ENCODE assay signal across 26 mouse cellular contexts in genomic region chr3:30535821-30536220, GRCm38 (mm10). TPM values are rescaled to one million over a fixed set of nuclear protein-coding genes. Genes with fewer than 3 reads are reported as not detected.
DNase-seq lines count a peak whose midpoint lies in the region; ATAC-seq and TF ChIP-seq lines count a peak whose summit lies in the region.
"Had no signal": no experiment of that assay in that cellular context is flagged by ENCODE, and none has a peak within 500 bp of the region (broad histone marks: within the 10 kb centered on the region; RNA-seq: fewer than 3 reads in every experiment).

No protein-coding gene starts in this region.

- H3K9ac ChIP-seq in midbrain, embryonic 11.5 days (ENCODE audit: low read length) = no peak overlapping the region
- H3K9ac ChIP-seq in midbrain, embryonic 14.5 days (replicated peaks; ENCODE audit: low read length) = no peak overlapping the region
- H3K9ac ChIP-seq: embryonic facial prominence, embryonic 12.5 days; embryonic facial prominence, embryonic 15.5 days; forebrain, postnatal 0 days; heart, embryonic 13.5 days; hindbrain, embryonic 14.5 days had no signal

- no peak overlapping the region for H3K27ac ChIP-seq in midbrain, embryonic 11.5 days (ENCODE audit: low read depth, low read length)
- no peak overlapping the region for H3K27ac ChIP-seq in midbrain, embryonic 14.5 days (replicated peaks; ENCODE audit: low read depth, low read length)
- no peak overlapping the region for H3K27ac ChIP-seq in layer of hippocampus, adult 2 months
- H3K27ac ChIP-seq: embryonic facial prominence, embryonic 12.5 days; embryonic facial prominence, embryonic 15.5 days; heart, embryonic 10.5 days; heart, embryonic 13.5 days; hindbrain, embryonic 14.5 days; hindbrain, postnatal 0 days had no signal

- no peaks in the 10 kb centered on the region for H3K4me1 ChIP-seq in midbrain, embryonic 11.5 days (ENCODE audit: control insufficient read depth, insufficient read depth, low read length)
- no peaks in the 10 kb centered on the region for H3K4me1 ChIP-seq in midbrain, embryonic 14.5 days (ENCODE audit: control insufficient read depth, insufficient read depth, low read length)
- H3K4me1 ChIP-seq: embryonic facial prominence, embryonic 12.5 days; embryonic facial prominence, embryonic 15.5 days; heart, embryonic 10.5 days; heart, embryonic 13.5 days had no signal

- H3K4me2 ChIP-seq in midbrain, embryonic 11.5 days = no peak overlapping the region
- no peak overlapping the region for H3K4me2 ChIP-seq in midbrain, embryonic 14.5 days (ENCODE audit: low read length)
- H3K4me2 ChIP-seq: embryonic facial prominence, embryonic 12.5 days; embryonic facial prominence, embryonic 15.5 days; heart, embryonic 13.5 days; hindbrain, embryonic 14.5 days had no signal

- no peak for ATAC-seq in midbrain, embryonic 11.5 days (ENCODE audit: low FRiP score)
- no peak for ATAC-seq in midbrain, embryonic 14.5 days (ENCODE audit: low FRiP score, low TSS enrichment)
- ATAC-seq: forebrain, embryonic 14.5 days; forebrain, postnatal 0 days; hindbrain, postnatal 0 days; inflammation-experienced regulatory T-cells, adult 6 months; intestine, embryonic 16.5 days had no signal

- no peaks in the 10 kb centered on the region for H3K36me3 ChIP-seq in midbrain, embryonic 11.5 days (ENCODE audit: control insufficient read depth, insufficient read depth, low read length)
- H3K36me3 ChIP-seq in midbrain, embryonic 14.5 days (ENCODE audit: control insufficient read depth, insufficient read depth, low read length) = no peaks in the 10 kb centered on the region
- H3K36me3 ChIP-seq: embryonic facial prominence, embryonic 12.5 days; embryonic facial prominence, embryonic 15.5 days; heart, embryonic 10.5 days; heart, embryonic 13.5 days had no signal

- no peaks in the 10 kb centered on the region for H3K27me3 ChIP-seq in midbrain, embryonic 11.5 days (ENCODE audit: control insufficient read depth, insufficient read depth, low read length)
- H3K27me3 ChIP-seq in midbrain, embryonic 14.5 days (ENCODE audit: control insufficient read depth, insufficient read depth, low read length) = no peaks in the 10 kb centered on the region
- H3K27me3 ChIP-seq: embryonic facial prominence, embryonic 12.5 days; embryonic facial prominence, embryonic 15.5 days; heart, embryonic 13.5 days had no signal

- 85% methylated on average over 11 of the region's 11 CpGs for WGBS in midbrain, embryonic 11.5 days
- WGBS in midbrain, embryonic 14.5 days = 87% methylated on average over 11 of the region's 11 CpGs

- DNase-seq in adrenal gland, adult (ENCODE audit: inconsistent age in 2 of 2, low spot score in 1 of 2) = peak; percentile 36 to 61
- no peak for DNase-seq in adrenal gland, postnatal 4 days (ENCODE audit: low spot score in 2 of 2)
- peak; percentile 31 for DNase-seq in midbrain, embryonic 11.5 days (ENCODE audit: low spot score, missing footprints)
- DNase-seq in midbrain, embryonic 14.5 days = no peak
- peak; percentile 72 for DNase-seq in adrenal gland, postnatal 14 days
- no peak for DNase-seq in ovary, adult 18-20 months (ENCODE audit: low spot score)
- DNase-seq in lung, postnatal 14 days = no peak
- no peak for DNase-seq in layer of hippocampus, adult 2 months (ENCODE audit: low spot score in 2 of 2)
- DNase-seq: cerebellum, adult 11 months; cerebellum, adult 2 months; cerebellum, adult 9-11 months; cerebellum, postnatal 25 days; forebrain, postnatal 0 days; gastrocnemius, postnatal 25 days; heart, adult 18-20 months; heart, postnatal 14 days; heart, postnatal 4 days had no signal

- no peaks in the 10 kb centered on the region for H3K9me3 ChIP-seq in midbrain, embryonic 11.5 days (ENCODE audit: control insufficient read depth, low read length)
- H3K9me3 ChIP-seq in midbrain, embryonic 14.5 days (ENCODE audit: control insufficient read depth, low read length) = no peaks in the 10 kb centered on the region
- H3K9me3 ChIP-seq: embryonic facial prominence, embryonic 12.5 days; embryonic facial prominence, embryonic 15.5 days; heart, embryonic 10.5 days; heart, embryonic 13.5 days had no signal

- no peak overlapping the region for H3K4me3 ChIP-seq in midbrain, embryonic 11.5 days (ENCODE audit: low read depth, low read length)
- H3K4me3 ChIP-seq in midbrain, embryonic 14.5 days (replicated peaks; ENCODE audit: low read depth, low read length) = no peak overlapping the region
- no peak overlapping the region for H3K4me3 ChIP-seq in layer of hippocampus, adult 2 months
- H3K4me3 ChIP-seq: embryonic facial prominence, embryonic 12.5 days; embryonic facial prominence, embryonic 15.5 days; heart, embryonic 10.5 days; heart, embryonic 13.5 days had no signal

- TF ChIP-seq CTCF in layer of hippocampus, adult 2 months (conservative IDR thresholded peaks at IDR 0.05) = no peak

RNA-seq across cellular contexts. Expression of gene Mecom, which starts 12.0 kb away (rescaled TPM):
- total RNA-seq in adrenal gland, postnatal 4 days (2021) = 10 to 100 TPM; 14.7 to 41.9 TPM
- polyA plus RNA-seq in midbrain, embryonic 11.5 days (2014; fragmentation: Nextera tagmentation; extraction: Ambion mirVana) = 32.7 and 37.1 TPM in 2 replicates
- 4.6 and 10.1 TPM in 2 replicates for polyA plus RNA-seq in midbrain, embryonic 14.5 days (2014; fragmentation: Nextera tagmentation; extraction: Ambion mirVana)
- 15.4 and 15.6 TPM in 2 replicates for total RNA-seq in adrenal gland, postnatal 14 days (2021)
- 1 to 10 TPM; 3.3 to 3.5 TPM for total RNA-seq in layer of hippocampus, adult 2 months (2021)
- polyA plus RNA-seq: inflammation-experienced regulatory T-cells, adult 6 months had no signal

Comparison
In these comparisons a context has a peak if more than half of its experiments do, and no peak if none do; other contexts are left out.
1. DNase-seq: peak in adrenal gland, adult (2 of 2), midbrain, embryonic 11.5 days (single experiment) and adrenal gland, postnatal 14 days (single experiment); none in adrenal gland, postnatal 4 days (0 of 2), midbrain, embryonic 14.5 days (single experiment), ovary, adult 18-20 months (single experiment), lung, postnatal 14 days (single experiment) and layer of hippocampus, adult 2 months (0 of 2).